Mouse (Mus musculus): ENCODE measurements at regions not wholly inside any gene's neighbourhood (a gene's known extent, or its start where the extent isn't known, plus 50 kb on each side); places are given as distances from the start of the nearest gene placed in this dataset.

GRCm38 (mm10) chr13:6306989-6307917 is 240.7 kb upstream of the Pitrm1 start:
- TF ChIP-seq CEBPB (IDR thresholded peaks at IDR 0.05; ENCODE audit: insufficient read depth, poor library complexity, severe bottlenecking) (no peak), POLR2A (IDR thresholded peaks at IDR 0.05; ENCODE audit: insufficient read length, low read depth) (no peak), MYOG (IDR thresholded peaks at IDR 0.05; ENCODE audit: control insufficient read depth in 1 of 3, insufficient read depth in 1 of 3, insufficient read length in 2 of 3, low read depth in 2 of 3) (no peak), MAX (IDR thresholded peaks at IDR 0.05; ENCODE audit: low read depth) (no peak), TCF12 (IDR thresholded peaks at IDR 0.05; ENCODE audit: insufficient read depth, poor library complexity, severe bottlenecking) (no peak)

Data from myocyte (in vitro differentiated cells).